Mouse (Mus musculus) hindbrain, embryonic 11.5 days (tissue): ENCODE measurements at regions not wholly inside any gene's neighbourhood (a gene's known extent, or its start where the extent isn't known, plus 50 kb on each side); places are given as distances from the start of the nearest gene placed in this dataset.

Source experiments
- ATAC-seq: fragments of 200-750 bp; cut with Nextera tagmentation; 2 replicates; pipeline ENCODE4 v1.8.0; 2017; ENCODE audit warnings: mild to moderate bottlenecking, moderate TSS enrichment, moderate library complexity; ENCODE audit not compliant: low FRiP score
- DNase-seq: peaks from one replicate; pipeline ENCODE4 v3.0.0-alpha.2; 2015; ENCODE audit warnings: low spot score
- H3K27ac ChIP-seq: fragments of 300-500 bp; sonication (generic); 2 replicates; pipeline ENCODE4 v1.5.1; 2014; ENCODE audit warnings: mild to moderate bottlenecking, low read depth, low read length
- H3K27me3 ChIP-seq: fragments of 300-500 bp; sonication (generic); 2 replicates; pipeline ENCODE4 v1.6.1; 2014; ENCODE audit warnings: mild to moderate bottlenecking, low read length, moderate library complexity, mixed read lengths; ENCODE audit not compliant: control insufficient read depth, insufficient read depth
- H3K36me3 ChIP-seq: fragments of 300-500 bp; sonication (generic); 2 replicates; pipeline ENCODE4 v1.6.1; 2014; ENCODE audit warnings: mild to moderate bottlenecking, low read length, moderate library complexity, mixed read lengths; ENCODE audit not compliant: control insufficient read depth, insufficient read depth
- H3K4me1 ChIP-seq: fragments of 300-500 bp; sonication (generic); replicated peaks from 2 replicates; pipeline ENCODE4 v1.6.1; 2014; ENCODE audit warnings: low read length, mixed read lengths; ENCODE audit not compliant: control insufficient read depth, insufficient read depth
- H3K4me2 ChIP-seq: fragments of 300-500 bp; sonication (generic); replicated peaks from 2 replicates; pipeline ENCODE4 v1.6.1; 2014; ENCODE audit warnings: mild to moderate bottlenecking, low read depth, low read length
- H3K4me3 ChIP-seq: fragments of 300-500 bp; sonication (generic); 2 replicates; pipeline ENCODE4 v1.5.1; 2014; ENCODE audit warnings: low read depth, low read length
- H3K9ac ChIP-seq: fragments of 300-500 bp; sonication (generic); 2 replicates; pipeline ENCODE4 v1.6.1; 2014; ENCODE audit warnings: low read depth, low read length
- H3K9me3 ChIP-seq: fragments of 300-500 bp; sonication (generic); 2 replicates; pipeline ENCODE4 v1.6.1; 2016; ENCODE audit warnings: low read length; ENCODE audit not compliant: control insufficient read depth
- WGBS: fragments of 180-500 bp; shearing (Covaris S2); extraction: QIAGEN DNeasy Blood & Tissue Kit; methylation state at CpG from one replicate; pipeline ENCODE4 v1.1.7; 2014; 5-methylcytosine and 5-hydroxymethylcytosine counted together

DNA sequence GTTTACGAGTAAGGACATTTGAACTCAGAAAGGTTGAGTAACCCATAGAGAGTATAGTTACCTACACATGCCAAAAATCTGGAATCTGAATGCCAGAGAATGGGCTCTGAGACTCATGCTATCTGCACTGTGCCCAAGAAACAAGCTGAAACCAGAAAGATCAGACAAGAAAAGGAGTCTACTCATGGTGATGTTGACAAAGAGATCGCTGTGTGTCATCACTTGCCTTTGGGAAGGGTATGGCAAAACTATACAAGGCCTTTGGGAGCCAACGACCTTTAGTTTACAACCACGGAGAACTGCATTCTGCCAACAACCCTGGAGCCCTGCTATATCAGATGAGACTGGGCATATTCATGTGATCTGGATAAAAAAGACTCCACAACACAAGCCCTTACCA, 339.3 kb upstream of the Nfe2l3 start:
- Histone ChIP-seq H3K4me2 (no peak overlapping the region), H3K27ac (no peak overlapping the region), H3K4me3 (no peak overlapping the region), H3K9me3 (no peaks in the 10 kb centered on the region), H3K36me3 (no peaks in the 10 kb centered on the region), H3K9ac (no peak overlapping the region), H3K4me1 (no peaks in the 10 kb centered on the region), H3K27me3 (no peaks in the 10 kb centered on the region; the same call in 1 of the 2 replicates)
- 95% methylated on average over 4 of the region's 4 CpGs for WGBS
- ATAC-seq (no peak), DNase-seq (no peak)

DNA sequence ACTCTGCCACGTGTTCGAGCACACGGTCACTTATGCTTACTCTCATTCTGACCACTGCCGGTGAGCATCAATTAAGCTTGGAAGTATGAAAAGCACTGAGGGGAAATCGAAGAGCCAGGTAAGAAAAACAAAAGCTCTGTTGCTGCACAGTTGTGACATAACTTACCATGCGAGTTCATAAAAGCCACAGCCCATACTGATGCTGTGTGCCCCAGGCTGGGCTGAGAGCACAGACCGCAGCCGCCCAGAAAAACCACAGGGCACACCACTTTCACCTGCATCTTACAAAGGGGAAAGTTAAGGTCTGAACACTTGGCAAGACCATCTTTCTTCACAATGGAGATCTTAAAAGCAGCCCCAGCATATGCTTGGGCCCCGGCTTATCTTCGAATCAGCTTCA, 338.2 kb upstream of the Nfe2l3 start:
- DNase-seq = no peak
- Histone ChIP-seq H3K27ac (no peak overlapping the region), H3K9me3 (no peaks in the 10 kb centered on the region), H3K4me1 (no peaks in the 10 kb centered on the region), H3K9ac (no peak overlapping the region), H3K4me2 (no peak overlapping the region), H3K36me3 (no peaks in the 10 kb centered on the region), H3K4me3 (no peak overlapping the region), H3K27me3 (no peaks in the 10 kb centered on the region; the same call in 1 of the 2 replicates)
- ATAC-seq = no peak
- WGBS = 92% methylated on average over 10 of the region's 10 CpGs

DNA sequence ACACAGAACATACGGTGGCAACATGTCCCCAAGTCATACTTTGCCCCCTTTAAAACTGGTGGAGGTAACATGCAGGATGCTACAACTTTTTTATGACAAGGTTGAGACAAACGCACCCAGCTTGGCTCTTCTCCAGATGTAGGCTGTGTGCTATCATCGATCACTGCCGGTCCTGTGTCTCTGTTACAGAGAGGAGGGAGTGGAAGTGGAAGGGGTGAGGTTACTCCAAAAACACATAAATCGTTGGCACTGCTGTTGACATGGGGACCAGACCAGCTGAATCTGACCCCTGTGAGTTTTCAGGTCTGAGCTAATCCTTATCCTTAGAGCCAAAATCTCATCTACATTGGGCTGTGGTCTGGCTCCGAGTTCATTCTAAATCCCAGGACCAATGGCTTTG, 335.0 kb upstream of the Nfe2l3 start:
- H3K9ac ChIP-seq = no peak overlapping the region
- 90% methylated on average over 6 of the region's 6 CpGs for WGBS

DNA sequence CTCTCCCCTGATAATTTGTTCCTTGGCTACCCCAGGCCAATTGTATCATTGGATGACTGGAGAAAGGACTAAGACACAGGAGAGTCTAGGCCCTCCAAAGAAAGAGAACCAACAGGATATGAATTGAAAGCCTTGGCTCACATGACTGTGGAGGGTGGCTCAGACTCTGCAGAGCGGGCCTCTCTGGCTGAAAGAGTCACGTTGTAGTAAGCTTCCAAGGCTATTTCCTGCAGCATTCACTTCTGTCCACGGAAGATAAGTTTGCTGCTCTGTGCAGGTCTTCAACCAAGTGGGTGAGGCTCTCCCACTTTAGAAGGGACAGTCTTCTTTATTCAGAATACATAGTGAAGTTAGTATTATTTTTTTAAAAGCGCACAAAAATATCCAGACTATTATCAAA, 332.1 kb upstream of the Nfe2l3 start:
- H3K4me2 ChIP-seq = no peak overlapping the region
- 90% methylated on average over 4 of the region's 4 CpGs for whole genome bisulfite sequencing
- H3K4me1 ChIP-seq = no peaks in the 10 kb centered on the region
- H3K4me3 ChIP-seq = no peak overlapping the region
- H3K9me3 ChIP-seq = no peaks in the 10 kb centered on the region
- DNase-seq (no peak), ATAC-seq (no peak)
- H3K27me3 ChIP-seq = no peaks in the 10 kb centered on the region; the same call in 1 of the 2 replicates
- H3K27ac ChIP-seq = no peak overlapping the region
- no peak overlapping the region for H3K9ac ChIP-seq
- H3K36me3 ChIP-seq = no peaks in the 10 kb centered on the region

More for the DNA sequence above, 335.0 kb upstream of the Nfe2l3 start:
- no peaks in the 10 kb centered on the region; the same call in 1 of the 2 replicates for H3K27me3 ChIP-seq
- H3K4me2 ChIP-seq = no peak overlapping the region
- H3K36me3 ChIP-seq = no peaks in the 10 kb centered on the region
- no peak for ATAC-seq
- H3K9me3 ChIP-seq = no peaks in the 10 kb centered on the region
- no peak overlapping the region for H3K4me3 ChIP-seq
- no peaks in the 10 kb centered on the region for H3K4me1 ChIP-seq
- DNase-seq = no peak
- no peak overlapping the region for H3K27ac ChIP-seq

DNA sequence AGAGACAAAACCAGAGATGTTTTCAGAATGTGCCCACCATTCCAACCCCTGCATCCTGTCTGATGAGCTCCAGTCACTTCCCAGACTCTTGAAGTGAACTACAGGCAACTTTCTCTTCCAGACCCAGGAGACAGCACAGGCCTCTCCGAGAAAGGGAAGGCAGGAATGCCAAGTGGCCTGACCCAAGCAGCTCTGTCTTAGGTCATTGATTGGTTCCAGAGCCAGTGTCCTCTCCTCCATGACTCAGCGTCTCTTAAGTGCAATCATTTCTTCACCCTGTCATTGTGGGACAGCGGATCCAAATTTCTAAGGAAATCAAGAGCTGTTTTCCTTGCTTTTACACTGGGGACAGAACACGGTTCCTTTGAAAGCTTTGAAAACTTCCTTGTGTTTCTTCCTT, 329.2 kb upstream of the Nfe2l3 start:
- no peak for DNase-seq
- no peak overlapping the region for H3K27ac ChIP-seq
- H3K4me1 ChIP-seq = no peaks in the 10 kb centered on the region
- H3K4me3 ChIP-seq = no peak overlapping the region
- H3K27me3 ChIP-seq = no peaks in the 10 kb centered on the region
- H3K9ac ChIP-seq = no peak overlapping the region
- H3K4me2 ChIP-seq = no peak overlapping the region
- no peaks in the 10 kb centered on the region for H3K9me3 ChIP-seq
- ATAC-seq = no peak
- H3K36me3 ChIP-seq = no peaks in the 10 kb centered on the region
- WGBS = 66% methylated on average over 4 of the region's 4 CpGs

DNA sequence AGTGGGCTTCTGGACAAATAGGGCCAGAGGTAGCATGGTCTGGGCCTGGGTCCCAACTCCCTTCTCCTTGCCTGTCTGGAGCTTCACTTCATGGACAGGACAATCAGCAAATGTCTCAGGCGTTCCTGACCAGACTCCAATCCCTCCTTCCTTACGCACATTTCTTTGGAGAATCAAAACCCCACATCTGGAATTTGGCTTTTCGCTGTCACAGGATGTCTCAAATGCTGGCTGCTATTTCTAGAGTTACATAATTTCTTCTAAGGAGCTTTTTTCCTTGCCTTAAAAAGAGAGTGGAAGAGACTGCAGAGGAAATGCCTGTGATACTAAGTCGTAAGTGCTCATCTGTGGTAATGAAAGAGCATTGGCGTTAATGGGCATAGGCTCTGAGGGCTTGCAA, 328.1 kb upstream of the Nfe2l3 start:
- Histone ChIP-seq H3K4me3 (no peak overlapping the region), H3K4me1 (no peaks in the 10 kb centered on the region), H3K36me3 (no peaks in the 10 kb centered on the region), H3K27ac (no peak overlapping the region), H3K27me3 (no peaks in the 10 kb centered on the region), H3K9ac (no peak overlapping the region), H3K9me3 (no peaks in the 10 kb centered on the region), H3K4me2 (no peak overlapping the region)
- 88% methylated on average over 5 of the region's 5 CpGs for WGBS
- no peak for DNase-seq
- ATAC-seq = no peak

DNA sequence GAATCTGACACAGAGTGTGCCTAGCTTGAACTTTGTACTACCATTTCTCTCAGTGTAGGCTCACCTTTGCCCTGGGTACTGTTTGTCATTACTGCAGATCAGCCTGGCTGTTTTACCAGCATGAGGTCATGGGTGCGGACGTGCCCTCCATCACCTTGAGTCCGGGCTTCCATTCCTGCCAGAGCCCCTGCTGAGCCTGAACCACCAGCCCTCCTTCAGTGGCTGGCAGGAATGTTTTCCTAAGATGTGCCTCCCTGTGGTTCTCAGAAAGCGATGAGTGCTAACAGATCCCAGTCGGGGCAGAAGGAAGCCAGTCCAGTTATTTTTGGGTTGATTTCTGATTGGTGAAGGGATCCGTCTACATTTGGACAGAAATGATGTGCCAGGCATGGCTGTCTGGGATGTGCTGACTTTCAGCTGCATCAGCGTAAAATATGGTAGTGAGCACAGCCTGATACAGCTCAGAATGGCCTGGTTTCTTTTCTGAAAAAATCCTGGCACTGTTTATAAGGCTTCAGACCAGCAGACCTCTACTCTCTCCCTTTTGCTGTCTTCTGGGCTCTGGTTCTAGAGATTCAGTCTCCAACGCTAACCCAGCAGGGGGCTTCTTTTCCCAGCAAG, 324.0 kb upstream of the Nfe2l3 start:
- Histone ChIP-seq H3K9ac (no peak overlapping the region), H3K4me1 (no peaks in the 10 kb centered on the region), H3K27me3 (no peaks in the 10 kb centered on the region), H3K27ac (no peak overlapping the region), H3K9me3 (no peaks in the 10 kb centered on the region), H3K4me3 (no peak overlapping the region), H3K36me3 (no peaks in the 10 kb centered on the region), H3K4me2 (no peak overlapping the region)
- WGBS = 37% methylated on average over 8 of the region's 8 CpGs
- DNase-seq = peak; percentile 26
- ATAC-seq = no peak

DNA sequence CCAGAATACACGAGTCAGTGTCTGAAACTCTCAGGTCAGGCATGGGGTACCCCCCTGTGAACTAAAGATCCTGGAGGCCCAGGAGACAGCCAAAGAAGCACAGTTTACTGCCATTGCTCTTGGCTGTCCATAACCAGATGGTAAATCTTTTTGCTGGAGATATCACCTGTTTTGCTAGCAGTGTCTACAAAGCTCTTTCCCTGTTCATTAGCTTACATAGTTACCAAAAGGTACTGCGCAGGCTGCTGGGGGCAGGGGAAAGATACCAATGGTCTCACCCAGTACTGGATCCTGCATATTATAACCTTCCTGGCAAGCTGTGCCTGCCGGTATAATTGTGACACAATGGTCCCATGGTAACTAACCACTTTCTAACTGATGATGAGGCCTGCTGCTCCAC, 321.9 kb upstream of the Nfe2l3 start:
- Histone ChIP-seq H3K4me2 (no peak overlapping the region), H3K27ac (no peak overlapping the region), H3K4me1 (no peaks in the 10 kb centered on the region), H3K9me3 (no peaks in the 10 kb centered on the region), H3K9ac (no peak overlapping the region), H3K27me3 (no peaks in the 10 kb centered on the region), H3K36me3 (no peaks in the 10 kb centered on the region), H3K4me3 (no peak overlapping the region)
- 86% methylated on average over 3 of the region's 3 CpGs for WGBS
- no peak for ATAC-seq
- DNase-seq = no peak

DNA sequence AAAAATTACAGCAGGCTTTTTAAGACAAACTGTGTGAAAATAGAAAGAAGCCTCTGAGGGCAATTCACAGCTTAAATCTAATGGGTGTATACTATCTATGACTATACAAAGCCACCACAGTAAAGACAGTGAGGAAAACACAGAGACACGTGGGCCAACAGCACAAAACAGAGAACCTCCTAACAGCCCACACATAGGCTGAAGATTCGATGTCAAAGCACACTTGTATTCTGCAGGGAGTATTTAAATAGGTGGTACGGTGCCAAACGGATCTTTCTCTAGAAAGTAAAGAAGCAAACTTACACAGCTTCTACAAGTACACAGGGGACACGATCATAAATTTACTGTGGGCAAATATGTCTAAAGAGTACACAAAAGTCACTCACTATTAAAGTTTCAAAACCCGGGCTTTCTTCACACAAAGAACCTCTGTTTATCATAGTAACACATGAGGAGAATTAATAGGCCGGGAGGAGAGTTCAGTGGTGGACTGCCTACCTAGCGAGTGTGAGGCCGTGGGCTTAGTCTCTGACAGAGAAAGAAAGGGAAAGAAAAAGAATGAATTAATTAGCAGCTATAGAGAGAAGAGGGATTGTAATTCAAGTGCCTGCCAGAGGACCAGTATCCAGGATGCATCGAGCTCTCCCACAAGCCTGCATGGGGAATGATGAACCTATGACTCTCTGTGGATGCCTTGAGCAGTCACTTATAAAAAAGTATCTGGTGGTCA, 317.7 kb upstream of the Nfe2l3 start:
- Histone ChIP-seq H3K4me1 (no peaks in the 10 kb centered on the region), H3K4me2 (no peak overlapping the region), H3K9me3 (no peaks in the 10 kb centered on the region), H3K36me3 (no peaks in the 10 kb centered on the region), H3K4me3 (no peak overlapping the region), H3K9ac (no peak overlapping the region), H3K27ac (no peak overlapping the region), H3K27me3 (no peaks in the 10 kb centered on the region)
- no peak for DNase-seq
- ATAC-seq = 0 out of 2 replicates have a peak, but pooled peaks have one; percentile 40
- WGBS = 62% methylated on average over 10 of the region's 10 CpGs
